Mouse (Mus musculus) bone marrow, adult 2 months (tissue): Measurements from ENCODE around the gene Tmbim1.

Experiments
- CTCF ChIP-seq: fragments of 200-500 bp; IDR thresholded peaks from 2 replicates; pipeline ENCODE4 v1.5.1; 2011; ENCODE audit warnings: low read length, control low read depth; ENCODE audit not compliant: control insufficient read depth, insufficient read depth
- POLR2A ChIP-seq: fragments of 200-500 bp; IDR thresholded peaks from 2 replicates; pipeline ENCODE4 v1.6.1; 2011; ENCODE audit warnings: low read depth, mild to moderate bottlenecking, control low read depth, low read length, borderline replicate concordance; ENCODE audit not compliant: control insufficient read depth

- TF ChIP-seq CTCF = no peak
- no peak for TF ChIP-seq POLR2A
Measured at GRCm38 (mm10) chr1:74308001-74308964, 2.9 kb upstream of the Tmbim1 start.
